In genomic region chr19:15923426-15923825, GRCm38 (mm10) we compare ENCODE assay signal across 8 mouse cellular contexts. TPM values are rescaled to one million over a fixed set of nuclear protein-coding genes. Genes with fewer than 3 reads are reported as not detected.
DNase-seq lines count a peak whose midpoint lies in the region; ATAC-seq lines count a peak whose summit lies in the region.

No protein-coding gene starts in this region.

- H3K9me3 ChIP-seq in heart, embryonic 14.5 days (ENCODE audit: control insufficient read depth, low read length) = no peaks in the 10 kb centered on the region

- peak overlapping the region; percentile 79 for H3K9ac ChIP-seq in heart, embryonic 14.5 days (ENCODE audit: low read length)

- peak overlapping the region; percentile 37 to 90 for H3K27ac ChIP-seq in heart, embryonic 14.5 days (replicated peaks in 1 of 2; ENCODE audit: control insufficient read depth in 1 of 2, insufficient read depth in 1 of 2, low read depth in 2 of 2, low read length in 2 of 2)

- peaks cover 7 to 27% of the 10 kb centered on the region in 2 experiments for H3K4me1 ChIP-seq in heart, embryonic 14.5 days (ENCODE audit: control insufficient read depth in 2 of 2, insufficient read depth in 2 of 2, low read length in 2 of 2)

- peak overlapping the region; percentile 72 to 74 for H3K4me3 ChIP-seq in heart, embryonic 14.5 days (ENCODE audit: control insufficient read depth in 1 of 2, insufficient read depth in 1 of 2, low read depth in 1 of 2, low read length in 2 of 2)

- peaks cover 14% of the 10 kb centered on the region for H3K36me3 ChIP-seq in heart, embryonic 14.5 days (ENCODE audit: control insufficient read depth, insufficient read depth, low read length)

- DNase-seq in B cell, adult 2 months = peak; percentile 36 to 47
- DNase-seq in ES-CJ7 (ENCODE audit: low read depth, low spot score) = peak; percentile 18
- peak; percentile 41 for DNase-seq in embryo, embryonic 10.5 days (ENCODE audit: low spot score)
- peak; percentile 42 to 45 for DNase-seq in kidney, postnatal 36 days
- peak; percentile 71 for DNase-seq in lung, postnatal 36 days
- DNase-seq in spleen, postnatal 10 days (ENCODE audit: low spot score in 2 of 2) = peak; percentile 28 to 38
- no peak for DNase-seq in ovary, postnatal 10 days (ENCODE audit: low spot score)

- no peaks in the 10 kb centered on the region for H3K27me3 ChIP-seq in heart, embryonic 14.5 days (ENCODE audit: control insufficient read depth, insufficient read depth, low read length)

- ATAC-seq in heart, embryonic 14.5 days (ENCODE audit: insufficient number of reproducible peaks, insufficient read depth, low FRiP score, low read depth) = no peak

- 11% methylated on average over 9 of the region's 9 CpGs for WGBS in heart, embryonic 14.5 days

- H3K4me2 ChIP-seq in heart, embryonic 14.5 days (ENCODE audit: low read length) = peak overlapping the region; percentile 96

RNA-seq across cellular contexts. Expression of gene Psat1, which starts 23.7 kb away (rescaled TPM):
- 61.0 and 78.5 TPM in 2 replicates for polyA plus RNA-seq in heart, embryonic 14.5 days (2014; fragmentation: Nextera tagmentation; extraction: Ambion mirVana)
